Mouse (Mus musculus): ENCODE data around the gene Sub1.

Gene Sub1

DNA sequence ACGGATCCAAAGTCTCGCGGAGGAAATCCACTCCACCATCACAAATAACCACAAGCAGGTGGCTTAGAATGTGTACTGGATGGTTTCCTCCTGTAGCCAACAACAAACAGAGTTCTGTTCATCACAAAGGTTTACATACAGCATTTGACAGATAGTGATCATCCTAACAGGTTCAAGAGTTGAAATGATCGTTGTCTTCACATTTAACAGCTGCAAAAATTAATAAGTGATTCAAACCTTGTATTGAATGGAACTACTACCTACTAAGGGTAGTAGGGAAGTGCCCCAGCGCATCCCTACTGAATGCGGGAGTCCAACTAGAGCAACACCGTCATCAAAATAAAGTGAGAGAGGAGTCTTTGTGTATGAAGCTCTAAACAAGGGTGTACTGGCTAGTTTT, at the start of gene Sub1:
Sub1 (minus strand) TSS at position 101 of the 400 bp plus-strand sequence.
- DNase-seq (ENCODE audit: low spot score in 2 of 2) = no peak

DNA sequence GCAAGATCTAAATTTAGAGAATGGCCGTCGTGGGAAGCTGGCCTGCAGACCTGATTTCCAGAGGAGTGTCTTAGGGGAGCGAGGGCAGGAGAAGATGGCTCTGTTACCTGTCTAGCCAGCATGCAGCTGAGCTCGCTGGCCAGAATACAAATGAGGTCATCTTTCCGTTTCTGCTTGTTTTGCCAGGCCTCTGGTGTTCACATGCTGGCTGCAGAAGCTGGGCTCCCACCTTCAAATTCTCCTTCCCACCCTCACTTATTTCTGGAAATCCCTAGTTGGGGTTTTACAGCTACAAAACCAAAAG, 43.6 kb upstream of the Sub1 start:
- no peak for DNase-seq (ENCODE audit: low spot score in 2 of 2)

DNA sequence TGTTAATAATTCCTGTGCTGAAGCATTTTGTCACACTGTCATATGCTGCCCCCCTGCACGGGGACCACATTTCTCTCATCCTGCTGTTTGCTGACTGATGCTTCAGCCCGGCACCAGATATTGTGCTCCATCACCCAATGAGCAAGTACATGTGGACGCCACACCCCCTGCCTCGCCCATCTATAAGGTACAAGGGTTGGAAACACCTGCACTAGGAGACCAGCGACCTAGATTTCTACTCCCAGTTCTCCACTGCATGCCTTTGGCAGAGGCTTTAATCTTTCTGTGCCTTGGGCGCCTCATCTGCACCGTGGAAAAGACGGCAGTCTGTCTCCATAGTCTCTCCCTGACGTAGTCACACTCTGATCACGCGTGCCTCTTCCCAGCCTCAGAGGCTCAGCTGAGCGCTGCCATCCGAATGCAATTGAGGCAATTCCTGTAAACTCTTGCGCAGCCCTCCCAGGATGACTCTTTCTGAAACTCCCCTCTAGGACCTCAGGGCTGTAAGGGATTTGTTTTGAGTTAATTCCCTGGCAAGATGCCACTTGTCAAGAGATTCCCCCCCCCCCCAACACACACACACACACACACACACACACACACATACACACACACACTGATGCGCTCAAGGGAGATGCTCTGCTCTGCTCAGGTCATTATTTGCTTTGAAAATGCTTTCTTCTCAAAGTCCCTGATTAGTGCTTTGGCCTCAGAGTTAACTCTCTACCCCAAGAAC, 43.1 kb upstream of the Sub1 start:
- DNase-seq (ENCODE audit: low spot score in 2 of 2) = no peak

DNA sequence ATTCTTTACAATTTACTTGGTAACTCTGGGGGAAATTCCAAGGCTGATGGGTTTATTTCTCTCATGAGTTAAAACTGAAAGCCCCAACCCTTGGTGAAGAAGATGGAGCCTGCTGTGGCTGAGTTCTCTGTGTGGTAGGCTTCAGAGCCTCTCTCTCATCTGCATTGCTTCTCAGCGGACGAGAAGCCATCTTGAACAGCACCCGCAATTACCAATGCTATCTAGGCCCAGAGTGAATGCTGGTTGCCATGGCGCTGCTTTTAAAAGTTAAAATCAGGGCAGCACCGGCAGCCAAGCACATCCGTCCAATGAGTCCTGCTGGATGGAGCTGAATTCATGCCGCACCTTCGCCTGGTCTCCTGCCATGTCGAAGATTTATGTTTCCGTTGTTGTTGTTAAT, 42.5 kb upstream of the Sub1 start:
- no peak for DNase-seq (ENCODE audit: low spot score in 2 of 2)

DNA sequence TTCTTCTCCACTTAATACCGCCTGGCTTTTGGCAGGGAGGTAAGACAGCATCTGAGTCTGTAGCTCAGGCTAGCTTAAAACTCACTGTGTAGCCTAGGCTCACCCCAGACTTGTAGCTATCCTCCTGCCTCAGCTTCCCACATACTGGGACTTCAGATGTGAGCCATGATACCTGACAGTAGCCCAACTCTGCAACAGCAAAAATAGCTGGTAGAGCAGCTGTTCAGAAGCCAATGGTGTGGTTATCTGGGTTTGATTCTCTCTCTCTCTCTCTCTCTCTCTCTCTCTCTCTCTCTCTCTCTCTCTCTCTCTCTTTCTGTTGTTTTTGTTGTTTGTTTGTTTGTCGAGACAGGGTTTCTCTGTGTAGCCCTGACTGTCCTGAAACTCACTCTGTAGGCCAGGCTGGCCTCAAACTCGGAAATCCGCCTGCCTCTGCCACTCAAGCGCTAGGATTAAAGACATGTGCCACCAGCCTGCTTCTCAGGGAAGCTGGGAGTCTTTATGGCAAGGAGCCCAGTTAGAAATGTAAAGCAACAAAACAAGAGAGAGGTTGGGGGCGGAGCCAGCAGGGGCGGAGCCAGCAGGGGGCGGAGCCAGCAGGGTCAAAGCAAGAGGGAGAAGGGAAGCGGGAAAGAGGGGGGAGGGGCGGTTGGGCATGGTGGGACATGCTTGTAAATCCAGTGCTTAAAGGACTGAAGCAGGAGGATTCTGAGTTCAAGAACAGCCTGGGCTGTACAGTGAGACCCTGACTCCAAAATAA, 41.3 kb upstream of the Sub1 start:
- DNase-seq (ENCODE audit: low spot score in 2 of 2) = no peak

DNA sequence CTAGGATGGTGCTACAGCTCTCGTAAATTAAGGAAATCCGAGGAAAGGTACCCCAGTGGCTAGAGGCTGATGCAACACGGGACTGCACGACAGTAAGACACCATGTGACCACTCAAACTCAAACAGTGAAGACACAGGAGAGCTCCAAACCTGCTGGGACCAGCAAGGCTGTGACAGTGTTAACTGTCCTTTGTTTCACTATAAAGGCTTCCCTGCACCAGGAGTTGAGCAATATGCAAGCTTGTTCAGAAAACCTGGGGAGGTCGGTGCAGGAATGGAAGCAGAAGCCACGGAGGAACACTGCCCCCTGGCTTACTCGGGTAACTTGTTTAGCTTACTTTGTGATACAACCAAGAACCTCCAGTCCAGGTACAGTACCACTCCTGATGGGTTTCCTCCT, 40.4 kb upstream of the Sub1 start:
- DNase-seq (ENCODE audit: low spot score in 2 of 2) = peak; percentile 5 to 28

DNA sequence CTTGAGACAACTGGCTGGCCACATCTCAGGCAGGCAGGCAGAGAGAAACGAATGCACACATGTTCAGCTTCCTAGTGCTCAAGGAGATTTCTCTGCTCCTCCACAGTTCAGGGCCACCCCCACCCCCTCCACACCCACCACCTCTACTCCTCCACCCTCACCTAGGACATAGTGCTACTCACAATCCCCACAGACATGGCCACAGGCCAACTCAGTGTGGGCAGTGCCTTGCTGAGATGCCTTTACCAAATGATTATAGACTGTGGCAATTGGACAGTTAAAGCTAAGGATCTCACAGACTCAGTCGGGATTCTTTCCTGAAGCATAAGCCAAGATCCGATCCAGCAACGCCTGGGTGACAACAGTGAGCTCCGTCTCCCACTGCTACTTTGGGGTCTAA, 39.9 kb upstream of the Sub1 start:
- DNase-seq (ENCODE audit: low spot score in 2 of 2) = no peak

DNA sequence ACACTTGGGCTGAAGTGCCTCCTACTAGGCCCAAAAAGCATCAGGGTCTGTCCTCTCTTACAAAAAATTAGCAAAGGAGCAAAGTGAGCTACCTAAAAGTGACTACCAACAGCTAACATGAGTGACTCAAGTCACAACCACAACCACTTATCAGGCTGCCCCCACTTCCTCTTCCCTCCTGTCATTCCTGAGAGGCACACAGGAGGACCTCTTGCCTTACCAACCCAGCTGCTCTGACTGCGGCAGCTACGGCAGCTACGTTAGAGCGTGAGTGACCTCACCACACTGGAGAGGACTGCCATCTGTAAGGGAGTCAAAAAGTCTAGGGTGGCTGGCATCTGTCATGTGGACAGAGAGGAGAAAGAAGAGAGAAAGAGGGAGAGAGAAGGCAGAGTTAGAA, 37.5 kb upstream of the Sub1 start:
- no peak for DNase-seq (ENCODE audit: low spot score in 2 of 2)

DNA sequence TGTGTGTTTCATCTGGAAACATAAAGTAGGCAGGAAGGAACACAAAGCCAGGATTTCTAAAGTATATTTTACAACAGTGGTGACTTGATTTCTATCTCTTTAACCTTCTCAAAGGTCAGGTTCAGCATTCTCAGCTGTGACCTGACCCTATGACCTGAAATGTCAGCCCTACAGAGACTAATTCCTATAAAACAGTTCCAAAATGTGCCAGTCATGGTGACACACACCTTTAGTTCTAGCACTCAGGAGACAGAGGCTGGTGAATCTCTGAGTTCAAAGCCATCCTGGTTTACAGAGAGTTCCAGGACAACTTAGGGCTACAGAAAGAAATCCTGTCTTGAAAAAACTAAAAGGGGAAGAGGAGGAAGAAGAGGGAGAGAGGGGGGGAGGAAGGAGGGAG, 36.4 kb upstream of the Sub1 start:
- DNase-seq (ENCODE audit: low spot score in 2 of 2) = no peak

DNA sequence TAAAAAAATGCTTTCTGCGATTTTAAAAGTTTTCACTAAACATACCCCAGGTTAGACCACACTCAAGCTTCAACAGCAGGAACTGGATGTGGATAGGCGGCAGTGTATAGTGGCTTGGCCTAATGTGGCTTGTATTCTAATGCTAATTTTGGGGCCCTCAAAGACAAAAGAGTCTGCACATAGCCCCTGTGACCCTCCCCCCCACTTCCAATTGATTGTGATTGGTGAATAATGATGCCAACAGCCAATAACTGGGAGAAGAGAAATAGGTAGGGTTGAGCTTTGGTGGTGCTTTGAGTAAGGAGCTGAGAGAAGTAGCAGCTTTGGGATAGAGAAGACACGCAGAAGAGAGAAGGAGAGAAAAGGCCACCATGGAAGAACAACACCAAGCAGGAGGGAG, 35.7 kb upstream of the Sub1 start:
- no peak for DNase-seq (ENCODE audit: low spot score in 2 of 2)

DNA sequence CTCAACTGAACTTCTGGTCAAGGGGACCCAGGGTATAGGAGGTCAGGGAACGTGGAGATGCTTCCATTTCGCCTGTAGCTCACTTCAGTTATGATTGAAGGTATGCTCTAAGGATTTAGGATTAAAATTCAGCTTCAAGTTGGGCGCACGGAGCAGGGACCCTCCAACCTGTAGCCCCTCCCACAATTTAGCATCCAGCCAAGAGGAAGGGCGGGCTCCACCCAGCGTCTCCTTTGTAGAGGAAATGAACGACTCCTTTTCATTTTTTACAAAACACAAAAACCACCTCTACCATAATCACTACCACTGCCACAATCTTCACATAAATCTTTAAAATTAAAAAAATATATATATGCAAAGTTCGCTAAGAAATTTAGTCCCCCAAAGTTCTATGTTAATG, 35.1 kb upstream of the Sub1 start:
- DNase-seq (ENCODE audit: low spot score in 2 of 2) = no peak

DNA sequence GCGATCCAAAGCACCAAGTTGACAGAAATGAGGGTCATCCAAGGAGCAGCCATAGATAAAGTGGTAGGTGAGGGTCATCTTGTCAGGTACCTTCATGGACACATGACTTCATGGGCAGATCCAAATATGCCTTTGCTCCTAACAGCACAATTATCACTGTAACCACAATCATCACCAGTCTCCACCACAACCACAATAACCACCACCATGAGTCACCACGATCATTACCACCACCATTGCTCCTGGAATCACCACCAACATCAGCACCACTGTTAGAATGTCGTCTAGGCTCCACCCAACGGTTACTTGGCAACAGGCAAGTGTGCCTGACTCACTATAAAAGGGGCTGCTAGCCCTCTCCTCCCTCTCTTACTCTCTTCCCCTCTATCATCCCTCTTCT, 33.4 kb upstream of the Sub1 start:
- DNase-seq (ENCODE audit: low spot score in 2 of 2) = no peak

DNA sequence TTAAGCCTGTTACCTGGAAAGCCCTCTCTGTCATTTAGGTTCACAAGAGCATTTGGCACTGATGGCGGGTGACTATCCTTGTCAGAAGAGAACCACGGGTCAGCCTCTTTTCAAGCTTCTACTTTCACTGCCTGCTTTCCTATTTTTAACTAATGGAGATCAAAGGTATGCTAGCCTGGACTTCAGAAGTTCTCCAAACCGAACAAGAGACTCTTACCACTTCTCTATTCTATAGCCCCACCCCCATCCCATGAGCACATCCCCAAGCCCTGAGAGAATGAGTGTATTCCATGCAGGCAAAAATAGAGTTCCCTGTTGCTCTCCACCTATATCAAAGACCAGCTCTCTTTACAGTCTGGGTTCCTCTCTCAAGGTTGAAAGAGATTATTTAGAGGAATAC, 31.0 kb upstream of the Sub1 start:
- no peak for DNase-seq (ENCODE audit: low spot score in 2 of 2)

DNA sequence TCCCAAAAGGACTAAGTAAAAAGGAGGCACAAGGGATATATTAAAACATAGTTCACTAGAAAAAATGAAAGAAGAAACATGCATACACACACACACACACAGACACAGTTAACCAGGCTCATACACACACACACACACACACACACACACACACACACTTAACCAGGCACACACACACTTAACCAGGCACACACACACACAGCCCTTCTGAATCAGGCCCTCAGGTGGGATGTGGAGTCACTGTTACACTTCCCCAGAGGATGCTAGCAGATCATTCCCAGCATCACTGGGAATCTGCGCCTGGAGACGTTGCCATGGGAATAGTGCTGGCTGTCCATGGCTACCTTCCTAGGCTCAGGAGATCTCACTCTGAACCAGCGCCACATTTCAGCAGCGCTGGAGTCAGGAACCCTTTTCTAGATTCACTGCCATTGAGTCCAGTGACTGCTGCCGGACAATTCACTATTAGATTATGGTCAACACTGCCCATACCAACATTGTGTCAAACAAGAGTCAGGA, 30.2 kb upstream of the Sub1 start:
- no peak for DNase-seq (ENCODE audit: low spot score in 2 of 2)

DNA sequence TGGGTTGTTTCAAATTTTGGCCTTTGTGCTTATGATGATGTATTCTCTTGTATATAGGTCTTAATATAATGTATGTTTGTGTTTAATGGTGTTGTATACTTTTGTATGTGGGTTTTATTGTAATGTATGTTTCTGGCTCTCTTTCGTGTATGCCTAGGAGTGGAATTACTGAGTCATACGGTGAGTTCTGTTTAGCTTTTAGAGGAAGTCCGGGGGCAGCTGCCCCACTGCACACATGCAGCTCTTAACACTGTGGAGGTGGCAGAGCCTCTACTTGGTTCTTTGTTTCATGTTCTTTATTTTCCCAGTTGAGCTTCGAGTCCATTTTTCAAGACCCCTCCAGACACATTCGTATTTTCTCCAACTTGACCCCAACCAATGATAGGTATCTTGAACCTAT, 29.2 kb upstream of the Sub1 start:
- DNase-seq (ENCODE audit: low spot score in 2 of 2) = no peak

DNA sequence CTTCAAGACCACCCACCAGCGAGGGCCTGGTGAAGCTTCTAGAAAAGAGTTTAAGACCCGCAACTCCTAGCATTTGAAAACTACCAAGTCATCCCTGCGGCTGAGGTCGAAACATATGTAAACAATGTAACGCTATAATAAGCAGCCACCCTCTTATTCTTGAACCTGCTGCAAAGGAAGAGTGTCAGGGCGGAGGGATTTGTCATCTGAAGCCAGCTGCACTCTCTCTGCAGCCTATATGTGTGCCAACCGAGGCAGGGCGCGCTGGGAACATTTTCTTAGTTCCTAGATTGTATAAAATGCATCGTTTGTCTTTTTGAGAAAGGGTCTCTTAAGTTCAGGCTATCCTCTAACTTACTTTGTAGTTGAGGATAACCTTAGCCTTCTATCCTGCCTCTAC, 28.6 kb upstream of the Sub1 start:
- DNase-seq (ENCODE audit: low spot score in 2 of 2) = no peak

DNA sequence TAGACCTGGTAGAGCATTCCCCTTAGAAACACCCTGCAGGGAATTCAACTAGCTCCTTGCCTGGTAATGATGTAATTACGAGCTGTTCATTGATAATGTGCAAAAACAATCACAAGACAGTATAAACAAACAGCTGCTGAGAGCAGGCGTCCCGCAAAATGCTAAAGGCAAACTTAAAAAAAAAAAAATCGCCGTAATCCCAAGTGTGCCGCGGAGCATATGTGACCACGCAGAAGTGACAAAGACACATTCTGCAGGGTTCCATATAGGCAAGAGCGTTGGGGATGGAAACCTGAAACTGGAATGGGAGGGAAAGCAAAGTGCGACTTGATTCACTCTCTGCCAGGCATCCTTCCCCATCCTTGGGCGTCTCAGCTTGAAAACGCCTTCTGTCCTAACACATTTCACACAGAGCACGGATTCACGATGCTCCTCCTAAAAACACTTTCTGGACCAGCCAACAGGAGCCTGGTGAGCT, 28.0 kb upstream of the Sub1 start:
- no peak for DNase-seq (ENCODE audit: low spot score in 2 of 2)

DNA sequence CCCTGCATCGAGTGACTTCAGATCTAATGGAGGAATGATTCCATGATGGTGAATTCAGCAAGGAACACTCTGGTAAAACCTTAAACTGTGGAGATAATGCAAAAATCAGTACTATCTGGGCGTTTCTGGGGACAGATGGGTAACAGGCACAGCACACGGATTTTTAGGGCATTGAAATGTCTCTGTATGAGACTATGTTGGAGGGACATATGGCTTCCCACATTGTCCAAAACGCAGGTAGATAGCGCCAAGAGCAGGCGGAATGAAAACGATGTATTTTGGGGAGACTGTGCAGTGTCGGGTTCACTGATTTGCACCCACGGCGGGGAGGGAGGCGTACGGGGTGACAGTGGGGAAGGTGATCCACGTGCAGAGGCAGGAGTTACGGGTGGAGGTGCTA, 22.7 kb upstream of the Sub1 start:
- no peak for DNase-seq (ENCODE audit: low spot score in 2 of 2)

DNA sequence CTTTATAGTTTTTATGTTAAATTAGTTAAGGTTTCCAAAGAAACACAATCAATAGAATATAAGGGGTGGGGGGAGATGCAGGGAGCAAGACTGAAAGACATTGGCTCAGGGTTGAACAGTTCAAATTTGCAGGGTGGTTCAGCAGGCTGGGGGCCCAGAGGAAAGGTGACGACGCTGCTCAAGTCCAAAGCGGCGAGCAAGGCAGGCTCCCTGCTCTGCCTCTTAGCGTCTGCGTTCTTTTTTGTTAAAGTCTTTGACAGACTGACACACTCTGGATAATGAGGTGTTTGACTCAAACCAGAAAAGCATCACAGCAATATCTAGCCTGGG, 21.6 kb upstream of the Sub1 start:
- no peak for DNase-seq (ENCODE audit: low spot score in 2 of 2)

DNA sequence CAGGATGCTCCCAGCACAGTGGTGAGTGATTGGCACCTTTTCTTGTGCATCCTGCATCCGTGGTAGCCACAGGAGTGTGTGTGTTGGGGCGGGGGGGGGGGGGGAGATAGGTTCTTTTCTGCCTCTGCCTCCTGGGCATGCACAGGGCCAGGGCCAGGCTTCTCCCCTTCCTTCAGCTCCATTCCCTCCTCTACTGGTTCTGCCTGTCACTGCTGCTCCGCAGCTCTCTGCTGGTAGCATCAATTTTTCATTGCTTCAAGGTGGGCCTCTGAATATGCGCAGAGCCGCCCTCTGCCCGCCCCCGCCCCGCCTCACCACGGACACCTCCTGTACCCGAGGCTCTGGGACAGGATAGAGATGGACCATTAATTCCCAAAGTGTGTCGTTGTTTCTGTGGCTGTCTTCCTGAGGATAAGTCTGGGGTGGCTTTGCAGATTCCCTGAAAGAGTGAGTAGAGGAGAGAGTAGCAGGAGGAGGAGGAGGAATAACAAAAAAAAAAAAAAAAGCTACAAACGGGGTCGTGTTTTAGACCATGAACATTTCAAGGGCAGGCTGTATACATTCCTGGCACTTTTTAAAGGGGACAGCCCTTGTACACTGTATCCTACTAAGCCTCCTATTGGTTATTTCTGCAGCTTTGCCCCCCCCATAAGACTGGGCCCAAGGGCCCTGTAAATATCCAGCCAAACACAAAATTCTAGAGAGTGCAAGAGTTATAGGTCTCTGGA, 21.1 kb upstream of the Sub1 start:
- DNase-seq (ENCODE audit: low spot score in 2 of 2) = no peak

DNA sequence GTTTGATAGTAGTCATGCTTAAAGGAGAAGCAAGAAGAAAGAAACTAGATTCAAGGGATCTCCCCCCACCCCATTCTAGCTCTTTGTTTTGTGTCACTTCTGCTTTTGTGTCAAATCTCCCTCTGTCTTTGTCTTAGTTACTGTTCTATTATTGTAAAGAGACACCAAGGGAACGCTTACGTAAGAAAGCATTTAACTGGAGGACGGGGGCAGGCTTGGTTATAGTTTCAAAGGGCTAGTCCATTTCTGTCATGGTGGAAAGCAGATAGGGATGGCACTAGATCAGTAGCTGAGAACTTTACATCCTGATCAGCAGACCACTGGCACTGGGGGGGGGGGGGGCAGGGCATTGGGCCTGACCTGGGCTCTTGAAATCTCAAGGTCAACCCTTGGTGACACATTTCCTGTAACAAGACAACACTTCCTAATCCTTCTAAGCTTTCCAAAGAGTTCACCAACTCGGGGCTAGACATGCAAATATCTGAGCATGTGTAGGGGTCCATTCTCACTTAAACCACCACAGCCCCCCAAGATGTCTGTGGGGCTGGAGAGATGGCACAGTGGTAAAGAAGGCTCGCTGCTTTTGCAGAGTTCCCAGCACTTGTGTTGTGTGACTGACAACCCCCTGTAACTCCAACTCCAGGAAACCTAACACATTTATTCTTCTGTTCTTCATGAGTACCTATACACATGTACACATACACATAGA, 17.6 kb upstream of the Sub1 start:
- no peak for DNase-seq (ENCODE audit: low spot score in 2 of 2)

DNA sequence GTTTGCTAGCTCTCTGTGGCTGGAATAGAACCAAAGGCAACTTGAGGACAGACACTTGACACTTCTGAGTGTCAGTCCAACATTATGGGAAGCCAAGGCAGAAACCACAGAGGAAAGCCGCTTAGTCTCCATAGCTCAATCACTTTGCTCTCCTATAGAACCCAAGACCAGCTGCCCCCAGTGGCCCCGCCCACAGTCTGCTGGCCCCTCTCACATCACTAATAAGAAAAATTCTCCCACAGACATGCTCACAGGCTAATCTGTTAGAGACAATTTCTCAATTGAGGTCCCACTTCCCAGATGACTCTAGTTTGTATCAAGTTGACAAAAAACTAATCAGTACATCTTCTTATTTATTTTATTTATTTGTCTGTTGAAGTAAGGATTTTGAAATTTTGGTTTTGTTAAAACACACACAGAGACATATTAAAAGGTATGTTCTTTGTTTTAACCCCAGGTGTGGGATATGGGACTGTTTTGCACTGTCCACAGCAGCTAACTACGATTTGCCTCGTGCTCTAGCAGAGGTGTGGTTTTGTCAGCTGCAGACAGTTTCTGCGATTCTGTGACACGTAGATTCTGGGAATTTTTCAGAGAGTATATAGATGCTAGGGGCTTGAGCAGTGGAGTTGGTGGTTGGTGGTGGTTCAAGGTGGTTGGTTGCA, 16.9 kb upstream of the Sub1 start:
- DNase-seq (ENCODE audit: low spot score in 2 of 2) = no peak

Measured in urinary bladder, postnatal 36 days (tissue).